Mouse (Mus musculus): ENCODE measurements around the gene Ccdc124. TPM values are rescaled to one million over a fixed set of nuclear protein-coding genes. Genes with fewer than 3 reads are reported as not detected.

The Ccdc124 gene
- polyA plus RNA-seq (2016; fragmentation: Nextera tagmentation; extraction: Ambion mirVana) = 184 and 186 TPM in 2 replicates

- DNase-seq (ENCODE audit: extremely low spot score, low spot score) = peak; percentile 95
- Histone ChIP-seq H3K4me3 (peak within 1 kb of the TSS; percentile 82), H3K27ac (peak within 1 kb of the TSS; percentile 93), H3K36me3 (replicated peaks) (peaks cover 6% of the 10 kb centered on the region), H3K27me3 (ENCODE audit: poor library complexity, severe bottlenecking) (peaks cover 8% of the 10 kb centered on the region; the same call in 1 of the 2 replicates), H3K9me3 (no peaks in the 10 kb centered on the region), H3K4me1 (peaks cover 40% of the 10 kb centered on the region)
- under 1% methylated on average over 46 of the region's 46 CpGs for WGBS
Measured at GRCm38 (mm10) chr8:70873364-70873985, at the start of gene Ccdc124. Gene Ccdc124, minus strand, starts transcription at chr8:70873935.

GRCm38 (mm10) chr8:70920049-70920922 is 46.6 kb upstream of the Ccdc124 start:
- no peak for DNase-seq (ENCODE audit: extremely low spot score, low spot score)
- Histone ChIP-seq H3K4me1 (no peaks in the 10 kb centered on the region), H3K27ac (no peak overlapping the region), H3K36me3 (replicated peaks) (peaks cover 73% of the 10 kb centered on the region), H3K9me3 (no peaks in the 10 kb centered on the region), H3K4me3 (no peak overlapping the region), H3K27me3 (ENCODE audit: poor library complexity, severe bottlenecking) (no peaks in the 10 kb centered on the region)
- WGBS = 92% methylated on average over 9 of the region's 9 CpGs

GRCm38 (mm10) chr8:70914704-70915103 is 41.0 kb upstream of the Ccdc124 start:
- Histone ChIP-seq H3K27ac (no peak overlapping the region), H3K4me3 (no peak overlapping the region), H3K36me3 (replicated peaks) (peaks cover 93% of the 10 kb centered on the region), H3K27me3 (ENCODE audit: poor library complexity, severe bottlenecking) (no peaks in the 10 kb centered on the region), H3K4me1 (no peaks in the 10 kb centered on the region), H3K9me3 (no peaks in the 10 kb centered on the region)
- 93% methylated on average over 17 of the region's 17 CpGs for WGBS
- DNase-seq (ENCODE audit: extremely low spot score, low spot score) = no peak

GRCm38 (mm10) chr8:70913523-70913922 is 39.8 kb upstream of the Ccdc124 start:
- 93% methylated on average over 26 of the region's 26 CpGs for WGBS
- H3K36me3 ChIP-seq (replicated peaks) = peaks cover 91% of the 10 kb centered on the region

GRCm38 (mm10) chr8:70912955-70913354 is 39.2 kb upstream of the Ccdc124 start:
- Histone ChIP-seq H3K4me1 (no peaks in the 10 kb centered on the region), H3K9me3 (no peaks in the 10 kb centered on the region), H3K4me3 (no peak overlapping the region), H3K27ac (no peak overlapping the region), H3K27me3 (ENCODE audit: poor library complexity, severe bottlenecking) (no peaks in the 10 kb centered on the region), H3K36me3 (replicated peaks) (peaks cover 86% of the 10 kb centered on the region)
- no peak for DNase-seq (ENCODE audit: extremely low spot score, low spot score)
- 94% methylated on average over 30 of the region's 30 CpGs for WGBS

More at GRCm38 (mm10) chr8:70913523-70913922, 39.8 kb upstream of the Ccdc124 start:
- DNase-seq (ENCODE audit: extremely low spot score, low spot score) = no peak
- Histone ChIP-seq H3K4me3 (no peak overlapping the region), H3K4me1 (no peaks in the 10 kb centered on the region), H3K9me3 (no peaks in the 10 kb centered on the region), H3K27ac (no peak overlapping the region), H3K27me3 (ENCODE audit: poor library complexity, severe bottlenecking) (no peaks in the 10 kb centered on the region)

GRCm38 (mm10) chr8:70911596-70911995 is 37.9 kb upstream of the Ccdc124 start:
- peaks cover 76% of the 10 kb centered on the region for H3K36me3 ChIP-seq (replicated peaks)
- no peak overlapping the region for H3K27ac ChIP-seq
- no peak overlapping the region for H3K4me3 ChIP-seq
- no peaks in the 10 kb centered on the region for H3K27me3 ChIP-seq (ENCODE audit: poor library complexity, severe bottlenecking)
- no peaks in the 10 kb centered on the region for H3K9me3 ChIP-seq
- WGBS = 78% methylated on average over 5 of the region's 5 CpGs
- no peak for DNase-seq (ENCODE audit: extremely low spot score, low spot score)
- H3K4me1 ChIP-seq = peaks cover 12% of the 10 kb centered on the region

GRCm38 (mm10) chr8:70907518-70907917 is 33.8 kb upstream of the Ccdc124 start:
- Histone ChIP-seq H3K27me3 (ENCODE audit: poor library complexity, severe bottlenecking) (peaks cover 11% of the 10 kb centered on the region), H3K4me3 (peak overlapping the region; percentile 97; the same call in 1 of the 2 replicates)
- WGBS = 96% methylated on average over 2 of the region's 2 CpGs

GRCm38 (mm10) chr8:70905831-70906736 is 32.3 kb upstream of the Ccdc124 start, which contains the start of gene Map1s:
Gene Map1s, plus strand, starts transcription at chr8:70905932.
- H3K27ac ChIP-seq = peak within 1 kb of the TSS; percentile 98
- WGBS = under 1% methylated on average over 77 of the region's 86 CpGs
- H3K9me3 ChIP-seq = no peaks in the 10 kb centered on the region
- H3K27me3 ChIP-seq (ENCODE audit: poor library complexity, severe bottlenecking) = peaks cover 16% of the 10 kb centered on the region
- H3K4me1 ChIP-seq = peaks cover 24% of the 10 kb centered on the region
- H3K36me3 ChIP-seq (replicated peaks) = peaks cover 20% of the 10 kb centered on the region
- peak within 1 kb of the TSS; percentile 97 for H3K4me3 ChIP-seq
- peak; percentile 89 for DNase-seq (ENCODE audit: extremely low spot score, low spot score)

More at GRCm38 (mm10) chr8:70907518-70907917, 33.8 kb upstream of the Ccdc124 start:
- Histone ChIP-seq H3K9me3 (no peaks in the 10 kb centered on the region), H3K4me1 (peaks cover 24% of the 10 kb centered on the region), H3K36me3 (replicated peaks) (peaks cover 35% of the 10 kb centered on the region), H3K27ac (no peak overlapping the region)
- no peak for DNase-seq (ENCODE audit: extremely low spot score, low spot score)

- Histone ChIP-seq H3K4me1 (peaks cover 24% of the 10 kb centered on the region), H3K27me3 (ENCODE audit: poor library complexity, severe bottlenecking) (peaks cover 16% of the 10 kb centered on the region), H3K27ac (peak overlapping the region; percentile 98), H3K36me3 (replicated peaks) (peaks cover 14% of the 10 kb centered on the region), H3K9me3 (no peaks in the 10 kb centered on the region), H3K4me3 (peak overlapping the region; percentile 97)
- DNase-seq (ENCODE audit: extremely low spot score, low spot score) = peak; percentile 41
- WGBS = 20% methylated on average over 8 of the region's 8 CpGs
Measured at GRCm38 (mm10) chr8:70905463-70905830, 31.7 kb upstream of the Ccdc124 start.

- Histone ChIP-seq H3K9me3 (no peaks in the 10 kb centered on the region), H3K4me3 (no peak overlapping the region), H3K27me3 (ENCODE audit: poor library complexity, severe bottlenecking) (peaks cover 16% of the 10 kb centered on the region), H3K4me1 (peaks cover 24% of the 10 kb centered on the region), H3K36me3 (replicated peaks) (peaks cover 12% of the 10 kb centered on the region), H3K27ac (no peak overlapping the region)
- WGBS = 70% methylated on average over 4 of the region's 4 CpGs
- DNase-seq (ENCODE audit: extremely low spot score, low spot score) = no peak
Measured at GRCm38 (mm10) chr8:70904532-70904931, 30.8 kb upstream of the Ccdc124 start.

GRCm38 (mm10) chr8:70903582-70903981 is 29.8 kb upstream of the Ccdc124 start:
- Histone ChIP-seq H3K36me3 (replicated peaks) (peaks cover 4% of the 10 kb centered on the region), H3K27me3 (ENCODE audit: poor library complexity, severe bottlenecking) (peaks cover 16% of the 10 kb centered on the region), H3K9me3 (no peaks in the 10 kb centered on the region), H3K4me1 (peaks cover 27% of the 10 kb centered on the region), H3K27ac (no peak overlapping the region), H3K4me3 (no peak overlapping the region)
- DNase-seq (ENCODE audit: extremely low spot score, low spot score) = no peak

- Histone ChIP-seq H3K4me1 (peaks cover 32% of the 10 kb centered on the region), H3K27ac (no peak overlapping the region), H3K36me3 (replicated peaks) (peaks cover 4% of the 10 kb centered on the region), H3K4me3 (no peak overlapping the region), H3K9me3 (no peaks in the 10 kb centered on the region), H3K27me3 (ENCODE audit: poor library complexity, severe bottlenecking) (peaks cover 16% of the 10 kb centered on the region)
- DNase-seq (ENCODE audit: extremely low spot score, low spot score) = no peak
- 55% methylated on average over 4 of the region's 4 CpGs for WGBS
Measured at GRCm38 (mm10) chr8:70903112-70903511, 29.4 kb upstream of the Ccdc124 start.

All from forebrain, embryonic 10.5 days (tissue).